Mouse (Mus musculus): ENCODE data around the gene Sdhaf2. TPM values are rescaled to one million over a fixed set of nuclear protein-coding genes. Genes with fewer than 3 reads are reported as not detected.
"Not testable (repeated sequence)": the region's sequence is repeated elsewhere in the genome, so short reads cannot be mapped to it uniquely, and the experiment has no call there.

Sdhaf2 gene
- total and polyA plus RNA-seq, 3 experiments = 7.0 to 145 (median 89.1) TPM

DNA sequence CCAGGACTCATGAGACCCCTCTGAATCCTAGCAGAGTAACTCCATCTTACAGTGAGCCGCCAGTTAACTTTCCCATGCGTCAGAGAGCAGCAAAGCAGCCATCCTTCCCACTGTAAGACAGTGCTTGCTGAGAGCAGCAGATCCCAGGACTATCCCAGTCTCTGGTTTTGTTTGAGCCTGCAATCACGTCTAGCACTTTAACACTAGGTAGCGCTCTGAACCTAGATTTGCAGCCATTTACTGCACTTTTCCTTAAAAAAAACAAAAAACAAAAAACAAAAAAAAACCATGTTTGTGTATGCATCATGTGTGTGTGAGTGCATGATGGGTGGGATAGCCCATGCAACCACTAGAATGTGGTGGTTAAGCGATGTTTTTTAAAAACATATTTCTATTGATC, 34.2 kb upstream of the Sdhaf2 start:
- no peak for DNase-seq (ENCODE audit: low spot score)
- Histone ChIP-seq H3K36me3 (replicated peaks) (no peaks in the 10 kb centered on the region), H3K4me3 (ENCODE audit: low read depth, low read length) (no peak overlapping the region), H3K9me3 (replicated peaks) (no peaks in the 10 kb centered on the region), H3K4me1 (ENCODE audit: insufficient read depth, low read depth, low read length) (peaks cover 19% of the 10 kb centered on the region), H3K27me3 (ENCODE audit: insufficient read depth, low read length) (peaks cover 8% of the 10 kb centered on the region)
- TF ChIP-seq TAL1 (conservative IDR thresholded peaks at IDR 0.05; ENCODE audit: low read depth, low read length) (no peak), CTCF (IDR thresholded peaks at IDR 0.05; ENCODE audit: low read depth, low read length) (no peak), GATA1 (IDR thresholded peaks at IDR 0.05; ENCODE audit: borderline replicate concordance, low read length) (no peak), GATA2 (IDR thresholded peaks at IDR 0.05; ENCODE audit: borderline replicate concordance, low read depth, low read length) (no peak), POLR2AphosphoS5 (IDR thresholded peaks at IDR 0.05; ENCODE audit: insufficient replicate concordance, low read depth, low read length) (no peak)
- ATAC-seq (ENCODE audit: extremely low read depth, insufficient number of reproducible peaks, low FRiP score, poor library complexity, severe bottlenecking) = no peak

DNA sequence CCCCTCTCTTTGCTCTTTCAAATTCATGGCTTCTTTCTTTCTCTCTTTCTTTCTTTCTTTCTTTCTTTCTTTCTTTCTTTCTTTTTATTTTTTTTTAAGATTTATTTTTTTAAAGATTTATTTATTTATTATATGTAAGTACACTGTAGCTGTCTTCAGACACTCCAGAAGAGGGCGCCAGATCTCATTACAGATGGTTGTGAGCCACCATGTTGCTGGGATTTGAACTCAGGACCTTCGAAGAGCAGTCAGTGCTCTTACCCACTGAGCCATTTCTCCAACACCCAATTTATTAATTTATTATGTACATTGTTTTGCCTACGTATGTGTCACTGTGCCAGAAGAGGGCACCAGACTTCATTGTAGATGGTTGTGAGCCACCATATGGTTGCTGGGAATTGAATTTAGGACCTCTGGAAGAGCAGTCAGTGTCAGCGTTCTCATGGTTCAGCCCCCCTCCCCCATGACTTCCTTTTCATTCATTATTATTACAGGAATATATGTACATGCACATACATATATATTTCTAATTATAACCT, 32.0 kb upstream of the Sdhaf2 start:
- not testable (repeated sequence) for DNase-seq (ENCODE audit: low spot score)

DNA sequence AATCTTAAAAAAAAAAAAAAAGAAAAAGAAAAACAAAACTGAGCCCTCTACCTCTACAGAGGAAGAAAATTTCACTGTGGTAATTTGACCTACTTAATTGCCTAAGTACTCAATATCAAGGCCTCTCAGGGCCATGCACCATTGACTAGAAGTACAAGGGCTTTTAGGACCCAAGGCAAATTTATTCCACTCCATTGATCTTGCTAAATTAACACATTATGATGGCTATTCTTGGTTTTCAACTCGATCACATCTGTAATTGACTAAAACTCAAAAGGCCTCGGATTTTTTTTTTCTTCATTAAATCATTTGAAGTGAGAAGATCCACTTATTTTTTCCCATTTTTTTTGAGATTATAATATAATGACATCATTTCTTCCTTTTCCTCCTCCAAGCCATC, 31.5 kb upstream of the Sdhaf2 start:
- no peak for DNase-seq (ENCODE audit: low spot score)
- H3K27me3 ChIP-seq (ENCODE audit: insufficient read depth, low read length) = no peaks in the 10 kb centered on the region
- no peak for TF ChIP-seq GATA1 (IDR thresholded peaks at IDR 0.05; ENCODE audit: borderline replicate concordance, low read length)
- no peak for TF ChIP-seq POLR2AphosphoS5 (IDR thresholded peaks at IDR 0.05; ENCODE audit: insufficient replicate concordance, low read depth, low read length)
- no peak for TF ChIP-seq TAL1 (conservative IDR thresholded peaks at IDR 0.05; ENCODE audit: low read depth, low read length)
- TF ChIP-seq GATA2 (IDR thresholded peaks at IDR 0.05; ENCODE audit: borderline replicate concordance, low read depth, low read length) = no peak
- TF ChIP-seq CTCF (IDR thresholded peaks at IDR 0.05; ENCODE audit: low read depth, low read length) = no peak
- H3K4me3 ChIP-seq (ENCODE audit: low read depth, low read length) = no peak overlapping the region
- H3K4me1 ChIP-seq (ENCODE audit: insufficient read depth, low read depth, low read length) = peaks cover 27% of the 10 kb centered on the region
- H3K9me3 ChIP-seq (replicated peaks) = no peaks in the 10 kb centered on the region
- peaks cover 18% of the 10 kb centered on the region for H3K36me3 ChIP-seq (replicated peaks)
- no peak for ATAC-seq (ENCODE audit: extremely low read depth, insufficient number of reproducible peaks, low FRiP score, poor library complexity, severe bottlenecking)

More for the DNA sequence above, 32.0 kb upstream of the Sdhaf2 start:
- H3K4me3 ChIP-seq (ENCODE audit: low read depth, low read length); ATAC-seq (ENCODE audit: extremely low read depth, insufficient number of reproducible peaks, low FRiP score, poor library complexity, severe bottlenecking); H3K27me3 ChIP-seq (ENCODE audit: insufficient read depth, low read length); H3K9me3 ChIP-seq (replicated peaks): not testable (repeated sequence)
- peaks cover 27% of the 10 kb centered on the region for H3K4me1 ChIP-seq (ENCODE audit: insufficient read depth, low read depth, low read length)
- H3K36me3 ChIP-seq (replicated peaks) = peaks cover 14% of the 10 kb centered on the region

DNA sequence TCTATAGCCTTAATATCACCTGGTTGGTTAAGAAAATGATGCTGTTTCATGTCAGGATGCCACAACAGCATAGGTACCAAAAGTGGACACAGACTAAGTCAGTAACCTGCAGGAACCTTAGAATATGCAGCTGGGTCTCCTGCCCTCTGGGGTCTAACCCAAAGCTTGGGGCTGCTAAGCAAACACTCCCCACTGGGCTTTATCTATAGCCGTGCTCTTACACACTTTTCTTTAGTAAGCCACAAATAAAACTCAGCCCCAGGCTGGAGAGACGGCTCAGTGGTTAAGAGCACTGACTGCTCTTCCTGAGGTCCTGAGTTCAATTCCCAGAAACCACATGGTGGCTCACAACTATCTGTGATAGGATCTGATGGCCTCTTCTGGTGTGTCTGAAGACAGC, 31.1 kb upstream of the Sdhaf2 start:
- DNase-seq (ENCODE audit: low spot score) = no peak
- H3K9me3 ChIP-seq (replicated peaks) = no peaks in the 10 kb centered on the region
- TF ChIP-seq TAL1 (conservative IDR thresholded peaks at IDR 0.05; ENCODE audit: low read depth, low read length) (no peak), CTCF (IDR thresholded peaks at IDR 0.05; ENCODE audit: low read depth, low read length) (no peak), GATA1 (IDR thresholded peaks at IDR 0.05; ENCODE audit: borderline replicate concordance, low read length) (no peak), POLR2AphosphoS5 (IDR thresholded peaks at IDR 0.05; ENCODE audit: insufficient replicate concordance, low read depth, low read length) (no peak), GATA2 (IDR thresholded peaks at IDR 0.05; ENCODE audit: borderline replicate concordance, low read depth, low read length) (no peak)
- H3K27me3 ChIP-seq (ENCODE audit: insufficient read depth, low read length) = no peaks in the 10 kb centered on the region
- no peak overlapping the region for H3K4me3 ChIP-seq (ENCODE audit: low read depth, low read length)
- H3K4me1 ChIP-seq (ENCODE audit: insufficient read depth, low read depth, low read length) = peaks cover 26% of the 10 kb centered on the region
- H3K36me3 ChIP-seq (replicated peaks) = peaks cover 21% of the 10 kb centered on the region
- no peak for ATAC-seq (ENCODE audit: extremely low read depth, insufficient number of reproducible peaks, low FRiP score, poor library complexity, severe bottlenecking)

DNA sequence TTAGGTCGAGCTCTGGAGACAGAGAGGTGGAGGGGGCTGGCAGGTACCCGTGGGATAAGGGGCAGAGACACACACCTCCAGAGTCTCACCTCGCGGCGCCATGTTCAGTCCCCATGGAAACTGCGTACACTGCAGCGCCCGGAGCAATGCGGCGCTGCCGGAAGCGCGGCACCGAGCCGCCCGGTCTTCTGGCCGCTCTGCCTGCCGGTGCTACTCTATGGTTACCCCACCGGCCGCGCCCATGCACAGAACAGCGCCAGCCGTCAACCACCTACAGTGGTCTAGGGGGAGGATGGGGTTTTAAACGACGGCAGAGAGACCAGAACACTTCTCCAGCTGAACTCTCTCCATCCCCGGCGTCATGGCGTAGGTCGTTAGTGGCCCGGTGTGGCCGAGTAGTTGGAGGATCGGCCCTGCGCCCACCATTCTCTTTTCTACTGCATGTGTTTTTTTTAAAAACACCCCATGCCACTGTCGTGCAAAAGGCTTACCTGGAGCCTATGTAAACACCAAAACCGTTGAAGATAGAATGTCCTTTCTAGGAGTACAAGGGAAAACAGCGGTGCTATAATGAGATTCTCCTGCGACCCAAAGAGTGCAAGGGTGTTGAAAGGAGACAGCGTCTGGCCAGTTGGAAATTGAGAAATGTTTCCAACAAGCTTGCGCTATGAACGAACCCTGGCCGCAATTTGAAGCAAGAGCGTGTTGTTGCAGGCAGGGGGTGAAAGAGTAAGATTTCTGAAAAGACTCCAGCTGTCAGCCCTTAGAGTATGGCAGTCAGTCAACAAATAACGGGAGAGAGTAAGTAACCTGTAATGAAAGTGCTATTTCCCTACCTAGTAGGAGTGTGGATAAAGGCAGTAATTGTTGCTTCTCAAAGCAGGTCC, 29.9 kb upstream of the Sdhaf2 start, which contains the start of gene Tmem216:
Tmem216 (minus strand) TSS at position 615 of the 887 bp plus-strand sequence.
- no peaks in the 10 kb centered on the region for H3K9me3 ChIP-seq (replicated peaks)
- DNase-seq (ENCODE audit: low spot score) = peak; percentile 77
- H3K4me1 ChIP-seq (ENCODE audit: insufficient read depth, low read depth, low read length) = peaks cover 24% of the 10 kb centered on the region
- TF ChIP-seq GATA2 (IDR thresholded peaks at IDR 0.05; ENCODE audit: borderline replicate concordance, low read depth, low read length) (no peak), GATA1 (IDR thresholded peaks at IDR 0.05; ENCODE audit: borderline replicate concordance, low read length) (no peak), POLR2AphosphoS5 (IDR thresholded peaks at IDR 0.05; ENCODE audit: insufficient replicate concordance, low read depth, low read length) (no peak), CTCF (IDR thresholded peaks at IDR 0.05; ENCODE audit: low read depth, low read length) (no peak), TAL1 (conservative IDR thresholded peaks at IDR 0.05; ENCODE audit: low read depth, low read length) (no peak)
- no peaks in the 10 kb centered on the region for H3K27me3 ChIP-seq (ENCODE audit: insufficient read depth, low read length)
- H3K36me3 ChIP-seq (replicated peaks) = peaks cover 33% of the 10 kb centered on the region
- peak within 1 kb of the TSS; percentile 72 for H3K4me3 ChIP-seq (ENCODE audit: low read depth, low read length)
- ATAC-seq (ENCODE audit: extremely low read depth, insufficient number of reproducible peaks, low FRiP score, poor library complexity, severe bottlenecking) = peak; percentile 81

DNA sequence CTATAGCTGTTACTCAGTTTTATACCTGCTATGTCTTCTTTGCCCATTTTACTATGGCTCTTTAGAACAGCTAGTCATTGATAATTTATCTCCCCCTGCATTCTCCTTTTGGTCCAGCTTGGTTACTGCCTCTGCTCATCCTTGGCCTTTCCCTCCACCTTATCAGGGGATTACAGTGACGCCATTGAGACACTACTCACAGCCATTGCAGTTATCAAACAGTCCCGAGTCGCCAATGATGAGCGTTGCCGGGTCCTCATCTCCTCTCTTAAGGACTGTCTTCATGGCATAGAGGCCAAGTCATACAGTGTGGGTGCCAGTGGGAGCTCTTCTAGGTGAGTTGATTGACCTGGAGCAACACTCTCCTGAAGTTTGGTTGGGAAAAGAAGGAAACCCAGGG, 13.5 kb upstream of the Sdhaf2 start:
- no peaks in the 10 kb centered on the region for H3K9me3 ChIP-seq (replicated peaks)
- no peak for ATAC-seq (ENCODE audit: extremely low read depth, insufficient number of reproducible peaks, low FRiP score, poor library complexity, severe bottlenecking)
- DNase-seq (ENCODE audit: low spot score) = no peak

More for the DNA sequence above, 13.5 kb upstream of the Sdhaf2 start:
- Histone ChIP-seq H3K4me1 (ENCODE audit: insufficient read depth, low read depth, low read length) (peaks cover 2% of the 10 kb centered on the region; the same call in 1 of the 2 replicates), H3K36me3 (replicated peaks) (peaks cover 91% of the 10 kb centered on the region), H3K4me3 (ENCODE audit: low read depth, low read length) (no peak overlapping the region), H3K27me3 (ENCODE audit: insufficient read depth, low read length) (no peaks in the 10 kb centered on the region)
- TF ChIP-seq TAL1 (conservative IDR thresholded peaks at IDR 0.05; ENCODE audit: low read depth, low read length) (no peak), GATA2 (IDR thresholded peaks at IDR 0.05; ENCODE audit: borderline replicate concordance, low read depth, low read length) (no peak), CTCF (IDR thresholded peaks at IDR 0.05; ENCODE audit: low read depth, low read length) (no peak), POLR2AphosphoS5 (IDR thresholded peaks at IDR 0.05; ENCODE audit: insufficient replicate concordance, low read depth, low read length) (no peak), GATA1 (IDR thresholded peaks at IDR 0.05; ENCODE audit: borderline replicate concordance, low read length) (no peak)
